Mouse (Mus musculus) liver, adult (tissue): ENCODE results near the gene Zbtb39.

ENCODE experiments used
- GATA4 ChIP-seq: IDR thresholded peaks from 2 replicates; pipeline ENCODE4 v1.6.1; 2014; ENCODE audit warnings: mild to moderate bottlenecking, low read length; ENCODE audit not compliant: insufficient replicate concordance

Gene Zbtb39

GRCm38 (mm10) chr10:127728437-127728836, 10.9 kb upstream of the Zbtb39 start:
- TF ChIP-seq GATA4 = no peak

GRCm38 (mm10) chr10:127730285-127730932, 8.9 kb upstream of the Zbtb39 start:
- no peak for TF ChIP-seq GATA4

DNA sequence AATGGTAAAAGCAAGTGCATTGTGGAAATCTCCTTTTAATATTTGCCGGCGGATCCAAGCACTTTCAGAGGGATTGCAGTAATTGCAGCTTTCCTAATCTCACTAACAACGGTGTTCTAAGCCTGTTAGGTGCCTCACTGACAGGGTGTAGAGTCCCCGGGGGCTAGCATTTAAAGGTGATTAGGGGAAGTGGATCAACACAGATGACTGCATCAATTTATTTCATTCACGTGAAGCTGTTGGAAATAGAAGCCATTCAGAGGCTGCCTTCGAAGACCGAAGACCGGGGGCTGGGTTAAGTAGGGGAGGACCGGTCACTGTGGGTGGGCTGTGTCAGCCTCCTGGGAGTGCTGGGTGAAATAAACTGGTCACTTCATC, 8.4 kb upstream of the Zbtb39 start:
- no peak for TF ChIP-seq GATA4

DNA sequence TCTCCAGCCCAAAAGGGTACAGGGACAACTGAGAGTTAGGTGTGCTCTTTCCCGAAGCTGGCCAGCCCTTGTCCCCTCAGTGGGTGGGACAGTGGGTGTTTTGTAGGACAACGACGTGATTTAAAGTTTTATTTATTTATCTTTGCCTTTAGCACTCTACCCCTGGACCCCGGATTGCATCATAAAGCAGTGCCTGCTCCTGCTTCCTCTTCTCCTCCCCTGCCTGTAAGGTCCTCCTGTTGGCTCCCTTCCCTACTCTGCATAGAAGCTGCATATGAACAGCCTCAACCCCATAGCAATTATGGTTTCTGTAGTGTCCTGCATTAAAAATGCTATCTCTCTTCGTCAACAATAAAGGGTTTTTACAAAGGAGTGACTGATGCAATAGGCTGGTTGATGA, 7.9 kb upstream of the Zbtb39 start:
- TF ChIP-seq GATA4 = no peak

GRCm38 (mm10) chr10:127734434-127734833, 4.9 kb upstream of the Zbtb39 start:
- no peak for TF ChIP-seq GATA4

- no peak for TF ChIP-seq GATA4
These were observed 3.1 kb upstream of the Zbtb39 start for GRCm38 (mm10) chr10:127736266-127736665.

GRCm38 (mm10) chr10:127736916-127737315, 2.4 kb upstream of the Zbtb39 start:
- peak; percentile 83; the same call in 1 of the 2 replicates for TF ChIP-seq GATA4

DNA sequence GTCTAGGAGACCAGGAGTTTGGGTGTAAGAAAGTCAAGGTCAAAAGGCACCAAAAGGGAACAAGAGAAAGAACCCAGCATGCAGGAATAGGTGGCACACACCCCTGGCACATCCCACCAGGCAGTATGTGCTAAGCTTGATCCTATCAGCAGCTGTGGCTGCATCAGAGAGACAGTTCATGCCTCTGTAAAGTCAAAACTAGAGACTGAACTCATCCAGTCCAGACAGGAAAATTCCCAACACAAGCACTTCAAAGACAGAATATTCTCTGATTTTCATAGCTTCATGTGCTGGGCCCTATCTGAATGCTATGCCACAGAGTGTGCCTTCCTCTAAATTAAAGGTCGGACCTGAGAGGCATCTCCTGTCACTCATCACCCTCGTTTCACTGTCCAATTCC, 1.8 kb upstream of the Zbtb39 start:
- TF ChIP-seq GATA4 = no peak

DNA sequence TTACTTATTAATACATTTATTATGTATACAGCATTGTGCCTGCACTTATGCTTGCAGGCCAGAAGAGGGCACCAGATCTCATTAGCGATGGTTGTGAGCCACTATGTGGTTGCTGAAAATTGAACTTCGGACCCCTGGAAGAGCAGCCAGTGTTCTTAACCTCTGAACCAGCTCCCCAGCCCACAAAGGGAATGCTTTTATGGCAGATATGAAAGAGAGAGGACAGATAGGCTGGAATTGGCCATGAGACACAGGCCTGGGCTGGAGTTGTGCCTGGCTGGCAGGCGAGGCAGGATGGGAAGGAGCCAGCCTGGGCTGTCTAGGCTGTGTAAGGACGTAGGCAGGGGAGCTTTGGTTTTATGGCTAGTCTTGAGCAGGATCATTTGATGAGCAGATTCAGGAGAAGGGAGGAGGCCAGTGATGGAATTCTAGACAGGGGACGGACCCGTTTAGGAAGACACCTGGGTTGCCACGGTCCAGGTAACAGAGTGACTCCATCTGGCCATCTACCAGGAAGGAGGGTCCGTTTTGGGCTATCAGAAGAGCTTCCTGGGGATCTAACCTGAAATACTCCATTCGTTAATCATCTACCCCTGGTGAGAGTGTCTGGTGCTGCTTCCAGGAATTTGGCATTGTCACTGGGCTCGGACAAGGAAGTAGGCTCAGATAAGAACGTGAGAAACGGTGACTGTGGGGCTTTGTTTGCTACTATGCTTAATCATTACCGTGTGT, 1.0 kb upstream of the Zbtb39 start:
- peak; percentile 78 for TF ChIP-seq GATA4

DNA sequence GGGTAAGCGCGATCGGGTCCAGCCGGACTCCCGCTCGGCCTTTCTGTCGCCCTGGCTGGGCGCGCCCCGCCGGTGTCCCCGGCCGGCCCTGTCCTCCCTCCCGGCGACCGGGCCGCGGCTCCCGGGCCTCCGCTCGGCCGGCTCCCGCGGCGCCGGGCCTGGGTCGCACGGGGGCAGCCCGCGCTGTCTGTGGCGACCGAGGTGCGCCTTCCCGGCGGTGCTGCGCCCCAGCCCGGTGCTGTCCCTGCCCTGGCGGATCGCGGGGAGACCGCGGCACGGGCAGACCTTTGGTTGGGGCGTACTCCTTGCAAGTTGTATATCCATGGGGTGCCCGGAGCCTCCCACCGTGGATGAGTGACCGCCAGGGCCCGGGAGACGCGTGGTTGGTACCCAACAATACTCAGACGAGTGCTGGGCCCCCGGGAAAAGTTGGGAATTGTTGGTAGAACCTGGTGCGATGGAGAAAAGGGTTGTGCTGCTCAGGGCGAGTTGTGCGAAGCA, 373 bp downstream of the Zbtb39 start:
- no peak for TF ChIP-seq GATA4

- TF ChIP-seq GATA4 = no peak
These were observed 5.3 kb downstream of the Zbtb39 start for GRCm38 (mm10) chr10:127744661-127745060.

DNA sequence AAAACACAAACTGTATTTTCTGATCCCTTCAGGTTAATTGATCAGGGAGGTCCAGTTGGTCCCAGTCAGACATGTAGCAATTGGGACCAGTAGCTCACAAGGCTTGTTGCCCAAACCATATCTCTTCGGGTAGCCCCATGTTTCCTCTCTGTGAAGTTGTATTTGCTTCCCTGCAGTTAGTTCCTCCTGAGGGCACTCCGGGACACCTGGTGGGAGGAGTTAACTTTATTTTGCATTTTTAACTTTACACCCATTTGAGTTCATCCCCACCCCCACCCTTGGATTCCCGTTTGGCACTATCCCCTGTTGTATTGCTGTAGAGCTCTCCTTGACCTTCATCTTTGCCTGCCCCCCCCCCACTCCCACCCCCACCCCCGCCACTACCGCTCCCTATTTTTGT, 6.5 kb downstream of the Zbtb39 start:
- peak; percentile 45; the same call in 1 of the 2 replicates for TF ChIP-seq GATA4

DNA sequence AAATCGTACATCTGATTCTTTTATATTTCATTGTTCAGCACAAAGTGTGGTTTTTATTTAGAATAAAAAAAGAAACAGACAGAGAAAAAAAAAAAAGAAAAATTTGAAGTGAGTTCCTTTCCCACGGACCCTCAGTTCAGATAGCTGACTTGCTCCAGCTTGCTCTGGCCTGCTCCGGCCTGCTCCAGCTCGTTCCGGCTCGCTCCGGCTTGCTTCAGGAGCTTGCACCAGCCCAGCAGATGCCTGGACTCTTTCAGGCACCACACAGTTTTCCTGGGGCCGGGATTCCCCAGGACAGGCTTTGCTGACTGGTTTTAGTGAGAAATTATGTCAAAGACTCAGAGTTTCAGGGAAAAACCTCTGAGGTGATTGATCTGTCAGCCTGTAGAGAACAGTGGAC, 7.9 kb downstream of the Zbtb39 start:
- no peak for TF ChIP-seq GATA4

- TF ChIP-seq GATA4 = peak; percentile 97
These were observed 9.7 kb downstream of the Zbtb39 start for GRCm38 (mm10) chr10:127748847-127749612.

GRCm38 (mm10) chr10:127750136-127750777, 10.9 kb downstream of the Zbtb39 start:
- no peak for TF ChIP-seq GATA4

DNA sequence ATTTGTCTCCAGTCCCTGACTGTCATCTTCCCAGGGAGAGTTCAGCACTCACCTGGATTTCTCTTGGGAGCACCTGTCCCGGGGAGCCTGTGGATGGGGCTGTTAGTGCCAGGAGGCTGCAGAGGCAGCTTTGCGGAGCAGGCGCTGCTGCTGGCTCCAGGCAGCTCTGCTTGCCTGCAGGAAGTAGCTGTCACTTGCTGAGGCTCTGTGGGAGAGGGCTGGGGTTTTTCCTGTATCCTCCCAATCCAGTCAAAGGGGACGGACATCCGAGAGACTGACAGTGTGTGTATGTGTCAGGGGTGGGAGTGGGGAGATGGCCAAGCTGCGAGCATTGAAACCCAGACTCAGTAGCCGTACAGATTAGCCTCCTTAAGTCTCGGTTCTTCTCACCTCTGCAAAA, 12.2 kb downstream of the Zbtb39 start, which contains the start of gene Gpr182:
Gene Gpr182, minus strand, starts transcription at position 185 of the 400 bp plus-strand sequence.
- TF ChIP-seq GATA4 = peak; percentile 67; the same call in 1 of the 2 replicates
